Comparison of ENCODE assay signal across 10 mouse cellular contexts in the genomic region with DNA sequence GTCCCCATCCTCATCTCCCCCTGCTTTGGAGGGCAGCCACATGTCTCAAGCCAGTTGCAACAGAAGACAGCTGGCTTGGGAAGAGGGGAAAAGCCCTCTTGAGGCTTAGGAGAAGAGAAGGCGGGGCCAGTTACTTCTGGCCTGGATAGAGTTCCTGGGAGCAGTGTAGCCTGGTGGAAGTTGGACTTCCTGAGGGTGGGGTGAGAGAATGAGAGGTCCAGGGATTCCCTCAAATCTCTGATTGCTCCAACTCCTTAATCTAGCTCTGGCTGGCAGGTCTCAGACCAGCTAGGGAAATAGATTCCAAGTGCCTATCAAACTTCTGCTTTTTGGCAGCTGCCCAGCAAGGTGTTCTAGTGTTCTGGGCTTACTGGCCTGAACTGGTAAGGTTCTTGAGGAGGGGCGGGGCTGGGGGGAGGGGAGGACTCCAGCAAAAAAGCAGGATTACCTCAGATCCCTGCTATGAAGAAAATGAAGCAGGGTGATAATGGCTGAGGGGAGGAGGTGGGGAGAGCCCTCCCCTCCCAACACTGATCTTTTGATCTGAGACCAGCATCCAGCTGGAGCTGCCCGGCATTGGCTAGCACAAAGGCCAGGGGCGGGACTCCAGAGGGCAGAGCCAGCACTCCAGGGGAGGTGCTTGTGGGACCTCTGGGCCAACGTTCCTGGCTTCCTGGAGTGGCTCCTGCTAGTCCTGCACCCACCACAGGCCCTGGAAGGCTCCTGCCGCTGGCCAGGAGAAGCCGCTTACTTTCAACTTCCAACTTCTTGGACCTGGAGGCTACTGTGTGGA.
DNase-seq lines count a peak whose midpoint lies in the region; ATAC-seq lines count a peak whose summit lies in the region.
"Had no signal": no experiment of that assay in that cellular context is flagged by ENCODE, and none has a peak within 500 bp of the region (broad histone marks: within the 10 kb centered on the region; RNA-seq: fewer than 3 reads in every experiment).

No protein-coding gene starts in this region.

- peak overlapping the region; percentile 57 for H3K27ac ChIP-seq in forebrain, embryonic 13.5 days
- H3K27ac ChIP-seq: macrophage had no signal

- H3K4me1 ChIP-seq in forebrain, embryonic 13.5 days, result peaks cover 96% of the 10 kb centered on the region

- DNase-seq in left cerebral cortex, postnatal 4 days, result peak; percentile 36
- DNase-seq in left cerebral cortex, postnatal 36 days (ENCODE audit: low spot score in 2 of 2), result no peak
- peak; percentile 71 to 78 for DNase-seq in heart, postnatal 14 days
- DNase-seq in kidney, postnatal 4 days, result peak; percentile 81 to 90
- DNase-seq in testis, postnatal 14 days (ENCODE audit: low spot score), result peak; percentile 77
- DNase-seq in right cerebral cortex, postnatal 4 days, result no peak

- peak; percentile 74 for ATAC-seq in forebrain, embryonic 13.5 days
- peak; percentile 80 for ATAC-seq in megakaryocyte-erythroid progenitor cell, adult 5-6 weeks (replicated peaks; ENCODE audit: low FRiP score, low TSS enrichment, poor library complexity, severe bottlenecking)

- no peaks in the 10 kb centered on the region for H3K9me3 ChIP-seq in forebrain, embryonic 13.5 days (replicated peaks)
- H3K9me3 ChIP-seq: G1E had no signal

- H3K27me3 ChIP-seq in forebrain, embryonic 13.5 days, result no peaks in the 10 kb centered on the region

- peak overlapping the region; percentile 22; the same call in 1 of the 2 replicates for H3K4me2 ChIP-seq in forebrain, embryonic 13.5 days

- H3K4me3 ChIP-seq in forebrain, embryonic 13.5 days, result no peak overlapping the region

- H3K36me3 ChIP-seq in forebrain, embryonic 13.5 days (ENCODE audit: poor library complexity, severe bottlenecking), result no peaks in the 10 kb centered on the region
- H3K36me3 ChIP-seq: G1E had no signal

- 12% methylated on average over 7 of the region's 7 CpGs for WGBS in forebrain, embryonic 13.5 days

- intact Hi-C loops in left cerebral cortex, postnatal 4 days (cut with DNase I), result no loop called here
- intact Hi-C loops in left cerebral cortex, postnatal 36 days (cut with DNase I), result no loop called here
- intact Hi-C loops in heart, postnatal 14 days (cut with DNase I), result no loop called here

- H3K9ac ChIP-seq in forebrain, embryonic 13.5 days, result no peak overlapping the region

Comparison
In these comparisons a context has a peak if more than half of its experiments do, and no peak if none do; other contexts are left out.
1. DNase-seq: peak in left cerebral cortex, postnatal 4 days (single experiment), heart, postnatal 14 days (2 of 2), kidney, postnatal 4 days (2 of 2) and testis, postnatal 14 days (single experiment); none in left cerebral cortex, postnatal 36 days (0 of 2) and right cerebral cortex, postnatal 4 days (single experiment).